Mouse (Mus musculus) heart, embryonic 10.5 days (tissue): Measurements from ENCODE around the gene Nat9. TPM values are rescaled to one million over a fixed set of nuclear protein-coding genes. Genes with fewer than 3 reads are reported as not detected.

ENCODE experiments used
- DNase-seq: peaks from one replicate; pipeline ENCODE4 v3.0.0-alpha.2; 2017; ENCODE audit warnings: low spot score
- H3K27ac ChIP-seq: fragments of 300-500 bp; sonication (generic); 2 replicates; pipeline ENCODE4 v1.5.1; 2016; ENCODE audit warnings: mild to moderate bottlenecking
- H3K27me3 ChIP-seq: fragments of 300-500 bp; sonication (generic); 2 replicates; pipeline ENCODE4 v1.6.1; 2016; ENCODE audit warnings: mild to moderate bottlenecking; ENCODE audit not compliant: poor library complexity, insufficient read depth, severe bottlenecking
- H3K36me3 ChIP-seq: fragments of 300-500 bp; sonication (generic); 2 replicates; pipeline ENCODE4 v1.6.1; 2016; ENCODE audit warnings: mild to moderate bottlenecking, moderate library complexity
- H3K4me1 ChIP-seq: fragments of 300-500 bp; sonication (generic); 2 replicates; pipeline ENCODE4 v1.6.1; 2016; ENCODE audit warnings: mild to moderate bottlenecking
- H3K4me3 ChIP-seq: fragments of 300-500 bp; sonication (generic); 2 replicates; pipeline ENCODE4 v1.5.1; 2016; ENCODE audit warnings: mild to moderate bottlenecking, moderate library complexity
- H3K9me3 ChIP-seq: fragments of 300-500 bp; sonication (generic); 2 replicates; pipeline ENCODE4 v1.6.1; 2016; ENCODE audit warnings: mild to moderate bottlenecking, moderate library complexity
- WGBS: fragments of 180-500 bp; shearing (Covaris S2); methylation state at CpG from one replicate; pipeline ENCODE4 v1.1.7; 2016; 5-methylcytosine and 5-hydroxymethylcytosine counted together
- polyA plus RNA-seq: library from polyadenylated mRNA; unstranded; fragments of >200 nt; fragmentation: Nextera tagmentation; extraction: Ambion mirVana; gene quantifications from 2 replicates; pipeline ENCODE4 v1.2.1, GENCODE M21; 2016

Gene Nat9
- polyA plus RNA-seq, 1 experiment from 2014 or later, result 17.0 TPM

DNA sequence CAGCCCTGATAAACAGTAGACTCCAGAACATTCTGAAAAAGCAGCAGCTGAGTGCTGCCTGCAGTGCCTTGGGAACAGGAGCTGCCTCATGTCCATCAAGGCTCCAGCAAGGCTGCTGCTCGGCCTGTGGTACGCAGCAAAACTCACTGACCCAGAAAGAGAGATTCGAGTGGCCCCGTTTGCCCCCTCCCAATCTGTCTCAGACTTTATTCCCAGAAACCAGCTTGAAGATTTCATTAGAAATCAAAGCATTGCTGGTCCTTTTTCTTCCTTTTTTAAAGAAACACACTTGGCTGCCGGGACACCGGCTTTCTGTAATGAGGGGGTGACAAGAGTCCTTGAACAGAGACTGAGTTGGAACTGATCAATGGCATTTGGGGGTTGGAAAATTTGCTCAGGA is 37.6 kb upstream of the Nat9 start:
- Histone ChIP-seq H3K27ac (peak overlapping the region; percentile 82; the same call in 1 of the 2 replicates), H3K27me3 (peaks cover 13% of the 10 kb centered on the region), H3K4me3 (no peak overlapping the region), H3K9me3 (no peaks in the 10 kb centered on the region), H3K4me1 (peaks cover 91% of the 10 kb centered on the region), H3K36me3 (no peaks in the 10 kb centered on the region)
- no peak for DNase-seq
- WGBS, result 81% methylated on average over 6 of the region's 6 CpGs

DNA sequence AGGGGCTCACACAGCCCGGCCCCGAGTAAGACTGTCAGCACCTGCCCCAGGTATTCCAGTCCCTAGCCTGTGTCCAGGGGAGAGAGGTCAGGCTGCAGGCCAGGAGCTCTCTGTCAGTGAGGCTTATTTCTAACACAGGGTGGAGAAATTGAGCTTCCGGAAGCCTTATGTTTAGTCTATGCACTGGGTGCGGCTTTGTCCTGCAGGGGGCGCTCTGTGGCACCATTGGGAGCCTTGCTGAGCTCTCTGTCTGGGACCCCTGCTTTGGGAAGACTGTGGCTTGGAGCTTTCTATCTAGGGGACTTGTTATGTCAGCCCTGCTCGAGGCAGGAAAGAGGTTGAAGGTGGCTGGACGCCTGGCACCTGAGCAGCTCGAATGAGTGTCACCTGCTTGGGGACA is 37.2 kb upstream of the Nat9 start:
- Histone ChIP-seq H3K4me1 (peaks cover 92% of the 10 kb centered on the region), H3K9me3 (no peaks in the 10 kb centered on the region), H3K36me3 (no peaks in the 10 kb centered on the region), H3K27ac (peak overlapping the region; percentile 82; the same call in 1 of the 2 replicates), H3K4me3 (no peak overlapping the region), H3K27me3 (peaks cover 11% of the 10 kb centered on the region)
- peak; percentile 83 for DNase-seq
- WGBS, result 33% methylated on average over 8 of the region's 8 CpGs

DNA sequence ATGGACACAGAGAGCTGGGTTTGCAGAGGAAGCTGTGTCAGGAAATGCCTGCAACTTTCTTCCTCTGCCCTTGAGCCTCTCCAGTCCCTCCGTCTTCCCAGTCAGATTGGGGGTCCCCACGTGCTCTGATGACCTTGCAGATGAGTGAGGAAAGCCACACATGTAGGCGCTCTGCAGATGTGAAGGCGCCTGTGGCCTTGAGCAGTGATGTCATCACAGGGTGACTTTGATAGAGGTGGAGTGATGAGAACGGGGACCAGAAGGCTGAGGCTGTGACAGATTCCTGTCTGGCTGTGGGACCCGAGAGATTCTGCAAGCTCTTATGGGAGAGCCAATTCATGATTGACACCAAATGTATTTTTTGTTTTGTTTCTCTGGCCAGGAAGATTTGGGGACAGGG is 36.2 kb upstream of the Nat9 start:
- H3K36me3 ChIP-seq, result no peaks in the 10 kb centered on the region
- peaks cover 5% of the 10 kb centered on the region; the same call in 1 of the 2 replicates for H3K27me3 ChIP-seq
- peaks cover 92% of the 10 kb centered on the region for H3K4me1 ChIP-seq
- no peaks in the 10 kb centered on the region for H3K9me3 ChIP-seq
- H3K4me3 ChIP-seq, result peak overlapping the region; percentile 23; the same call in 1 of the 2 replicates
- DNase-seq, result no peak
- peak overlapping the region; percentile 82 for H3K27ac ChIP-seq
- 21% methylated on average over 6 of the region's 6 CpGs for WGBS

DNA sequence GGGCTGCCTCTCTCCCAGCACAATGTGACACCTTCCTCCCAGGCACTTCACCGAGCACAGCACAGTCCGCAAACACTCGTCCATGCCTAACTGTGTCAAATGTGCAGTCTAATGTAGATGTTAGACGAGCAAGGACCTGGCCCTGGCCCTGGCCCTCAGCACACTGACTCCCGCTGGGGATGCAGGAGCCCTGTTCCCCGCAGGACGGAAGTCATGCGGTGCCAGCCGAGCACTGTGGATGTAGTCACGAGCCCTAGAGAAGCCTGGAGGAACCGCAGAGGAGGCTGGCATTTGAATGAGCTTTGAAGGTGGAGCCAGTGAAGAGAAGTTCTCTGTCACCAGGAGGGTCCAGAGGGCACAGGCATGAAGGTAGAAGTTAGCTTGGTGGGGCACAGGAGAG is 35.8 kb upstream of the Nat9 start:
- H3K27me3 ChIP-seq, result peaks cover 5% of the 10 kb centered on the region; the same call in 1 of the 2 replicates
- WGBS, result 50% methylated on average over 11 of the region's 11 CpGs

GRCm38 (mm10) chr11:115222570-115222969 is 34.9 kb upstream of the Nat9 start:
- Histone ChIP-seq H3K9me3 (no peaks in the 10 kb centered on the region), H3K36me3 (no peaks in the 10 kb centered on the region), H3K27ac (peak overlapping the region; percentile 82), H3K4me1 (peaks cover 92% of the 10 kb centered on the region), H3K4me3 (peak overlapping the region; percentile 24; the same call in 1 of the 2 replicates), H3K27me3 (0 out of 2 replicates have a peak, but pooled peaks cover 5% of the 10 kb centered on the region)
- DNase-seq, result peak; percentile 81
- WGBS, result 8% methylated on average over 5 of the region's 5 CpGs

More for the DNA sequence above, 35.8 kb upstream of the Nat9 start:
- peak overlapping the region; percentile 23; the same call in 1 of the 2 replicates for H3K4me3 ChIP-seq
- no peaks in the 10 kb centered on the region for H3K36me3 ChIP-seq
- peaks cover 92% of the 10 kb centered on the region for H3K4me1 ChIP-seq
- peak overlapping the region; percentile 82 for H3K27ac ChIP-seq
- no peak for DNase-seq
- no peaks in the 10 kb centered on the region for H3K9me3 ChIP-seq

- 17% methylated on average over 12 of the region's 12 CpGs for WGBS
- Histone ChIP-seq H3K27ac (peak overlapping the region; percentile 82), H3K36me3 (no peaks in the 10 kb centered on the region), H3K4me3 (peak overlapping the region; percentile 24; the same call in 1 of the 2 replicates), H3K4me1 (peaks cover 92% of the 10 kb centered on the region), H3K27me3 (0 out of 2 replicates have a peak, but pooled peaks cover 6% of the 10 kb centered on the region), H3K9me3 (no peaks in the 10 kb centered on the region)
- DNase-seq, result no peak
Observed at GRCm38 (mm10) chr11:115222077-115222476, 34.4 kb upstream of the Nat9 start.

DNA sequence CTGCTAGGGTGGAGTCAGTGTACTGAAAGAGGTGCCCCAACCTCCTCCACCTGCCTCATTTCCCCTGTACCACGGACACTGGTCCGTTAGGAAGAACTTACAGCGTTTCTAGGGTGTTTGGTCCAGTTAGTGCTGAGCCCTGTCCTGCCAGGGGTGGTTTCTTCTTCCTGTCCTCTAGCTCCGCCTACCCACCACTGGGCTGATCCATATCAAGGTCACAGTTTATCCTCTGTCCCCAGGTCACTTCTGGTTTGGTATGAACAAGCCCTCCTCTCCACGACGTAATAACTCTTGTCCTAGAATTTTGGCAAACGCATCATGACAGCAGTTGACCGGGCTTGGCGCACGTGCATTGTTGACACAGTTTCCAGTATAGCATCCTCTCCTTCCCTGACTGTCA is 32.0 kb upstream of the Nat9 start:
- Histone ChIP-seq H3K36me3 (no peaks in the 10 kb centered on the region), H3K27me3 (0 out of 2 replicates have a peak, but pooled peaks cover 8% of the 10 kb centered on the region), H3K4me3 (no peak overlapping the region), H3K9me3 (no peaks in the 10 kb centered on the region), H3K4me1 (peaks cover 82% of the 10 kb centered on the region), H3K27ac (peak overlapping the region; percentile 19; the same call in 1 of the 2 replicates)
- WGBS, result 88% methylated on average over 10 of the region's 10 CpGs
- no peak for DNase-seq

DNA sequence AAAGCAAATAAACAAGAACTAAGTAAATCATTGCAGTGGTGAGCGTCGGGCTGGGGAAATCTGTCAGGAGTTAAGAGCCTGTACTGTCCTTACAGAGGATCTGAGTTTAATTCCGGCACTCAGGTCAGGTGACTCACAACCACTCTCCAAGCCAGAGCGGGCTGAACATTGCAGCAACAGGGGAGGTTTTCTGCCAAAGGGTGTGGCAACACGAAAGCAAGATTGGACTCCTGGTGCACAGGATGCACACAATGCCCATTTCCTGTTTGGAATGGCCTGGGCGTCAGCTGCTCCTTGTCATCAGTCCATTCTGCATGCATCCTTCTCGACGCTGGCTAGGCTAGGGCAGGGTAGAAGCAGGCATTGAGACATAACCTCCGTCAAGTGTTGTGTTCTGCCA is 31.6 kb upstream of the Nat9 start:
- Histone ChIP-seq H3K27ac (peak overlapping the region; percentile 19; the same call in 1 of the 2 replicates), H3K27me3 (0 out of 2 replicates have a peak, but pooled peaks cover 8% of the 10 kb centered on the region), H3K9me3 (no peaks in the 10 kb centered on the region), H3K4me1 (peaks cover 82% of the 10 kb centered on the region), H3K36me3 (no peaks in the 10 kb centered on the region), H3K4me3 (no peak overlapping the region)
- 43% methylated on average over 9 of the region's 9 CpGs for WGBS
- DNase-seq, result no peak

GRCm38 (mm10) chr11:115217439-115218410 is 30.1 kb upstream of the Nat9 start:
- Histone ChIP-seq H3K27ac (0 out of 2 replicates have a peak overlapping the region, but pooled peaks have one; percentile 17), H3K4me1 (peaks cover 74% of the 10 kb centered on the region)
- 56% methylated on average over 18 of the region's 18 CpGs for WGBS

GRCm38 (mm10) chr11:115215123-115215522 is 27.5 kb upstream of the Nat9 start:
- WGBS, result 26% methylated on average over 5 of the region's 5 CpGs
- Histone ChIP-seq H3K4me3 (no peak overlapping the region), H3K4me1 (peaks cover 77% of the 10 kb centered on the region), H3K27me3 (peaks cover 13% of the 10 kb centered on the region), H3K27ac (peak overlapping the region; percentile 77), H3K36me3 (no peaks in the 10 kb centered on the region), H3K9me3 (no peaks in the 10 kb centered on the region)
- no peak for DNase-seq

More at GRCm38 (mm10) chr11:115217439-115218410, 30.1 kb upstream of the Nat9 start:
- Histone ChIP-seq H3K9me3 (no peaks in the 10 kb centered on the region), H3K4me3 (no peak overlapping the region), H3K36me3 (no peaks in the 10 kb centered on the region), H3K27me3 (peaks cover 13% of the 10 kb centered on the region)
- no peak for DNase-seq

GRCm38 (mm10) chr11:115212116-115212515 is 24.5 kb upstream of the Nat9 start:
- Histone ChIP-seq H3K4me1 (peaks cover 68% of the 10 kb centered on the region), H3K27ac (0 out of 2 replicates have a peak overlapping the region, but pooled peaks have one; percentile 24), H3K27me3 (peaks cover 14% of the 10 kb centered on the region), H3K4me3 (no peak overlapping the region), H3K36me3 (peaks cover 9% of the 10 kb centered on the region; the same call in 1 of the 2 replicates), H3K9me3 (no peaks in the 10 kb centered on the region)
- 55% methylated on average over 13 of the region's 13 CpGs for WGBS
- DNase-seq, result no peak

- no peak for DNase-seq
- H3K27ac ChIP-seq, result peak overlapping the region; percentile 24
- 80% methylated on average over 7 of the region's 7 CpGs for WGBS
- peaks cover 68% of the 10 kb centered on the region for H3K4me1 ChIP-seq
- peaks cover 28% of the 10 kb centered on the region for H3K36me3 ChIP-seq
- H3K27me3 ChIP-seq, result peaks cover 20% of the 10 kb centered on the region
- H3K9me3 ChIP-seq, result no peaks in the 10 kb centered on the region
- no peak overlapping the region for H3K4me3 ChIP-seq
Observed at GRCm38 (mm10) chr11:115209958-115210357, 22.3 kb upstream of the Nat9 start.
